Mouse (Mus musculus): ENCODE measurements around the gene Flnc. TPM values are rescaled to one million over a fixed set of nuclear protein-coding genes. Genes with fewer than 3 reads are reported as not detected.
A peak's percentile ranks its signal among the peaks of the same experiment; 100 is the strongest.

Gene Flnc
- polyA plus RNA-seq, 1 experiment from 2014 or later, result 10.1 TPM

GRCm38 (mm10) chr6:29431473-29431872, 1.6 kb upstream of the Flnc start:
- peak overlapping the region; percentile 48; the same call in 1 of the 2 replicates for H3K27ac ChIP-seq (ENCODE audit: low read depth)
- no peak overlapping the region for H3K4me3 ChIP-seq (ENCODE audit: low read depth, low read length)

GRCm38 (mm10) chr6:29432156-29432555, 900 bp upstream of the Flnc start:
- Histone ChIP-seq H3K27me3 (ENCODE audit: insufficient read depth, low read length) (peaks cover 20% of the 10 kb centered on the region), H3K36me3 (ENCODE audit: insufficient read depth) (no peaks in the 10 kb centered on the region), H3K27ac (ENCODE audit: low read depth) (no peak overlapping the region), H3K4me1 (ENCODE audit: insufficient read depth) (peaks cover 4% of the 10 kb centered on the region; the same call in 1 of the 2 replicates), H3K4me3 (ENCODE audit: low read depth, low read length) (no peak overlapping the region), H3K9ac (no peak overlapping the region), H3K9me3 (ENCODE audit: low read depth, low read length) (no peaks in the 10 kb centered on the region), H3K4me2 (no peak overlapping the region)
- WGBS, result 31% methylated on average over 3 of the region's 3 CpGs
- ATAC-seq (ENCODE audit: insufficient read depth) (no peak), DNase-seq (no peak)
- TF ChIP-seq CTCF (IDR thresholded peaks at IDR 0.05; ENCODE audit: low read depth), result no peak

More at GRCm38 (mm10) chr6:29431473-29431872, 1.6 kb upstream of the Flnc start:
- peak; percentile 9 for DNase-seq
- Histone ChIP-seq H3K36me3 (ENCODE audit: insufficient read depth) (no peaks in the 10 kb centered on the region), H3K4me2 (no peak overlapping the region), H3K27me3 (ENCODE audit: insufficient read depth, low read length) (peaks cover 20% of the 10 kb centered on the region), H3K9ac (no peak overlapping the region), H3K9me3 (ENCODE audit: low read depth, low read length) (no peaks in the 10 kb centered on the region), H3K4me1 (ENCODE audit: insufficient read depth) (peaks cover 4% of the 10 kb centered on the region; the same call in 1 of the 2 replicates)
- WGBS, result 19% methylated on average over 5 of the region's 5 CpGs
- no peak for TF ChIP-seq CTCF (IDR thresholded peaks at IDR 0.05; ENCODE audit: low read depth)
- ATAC-seq (ENCODE audit: insufficient read depth), result no peak

DNA sequence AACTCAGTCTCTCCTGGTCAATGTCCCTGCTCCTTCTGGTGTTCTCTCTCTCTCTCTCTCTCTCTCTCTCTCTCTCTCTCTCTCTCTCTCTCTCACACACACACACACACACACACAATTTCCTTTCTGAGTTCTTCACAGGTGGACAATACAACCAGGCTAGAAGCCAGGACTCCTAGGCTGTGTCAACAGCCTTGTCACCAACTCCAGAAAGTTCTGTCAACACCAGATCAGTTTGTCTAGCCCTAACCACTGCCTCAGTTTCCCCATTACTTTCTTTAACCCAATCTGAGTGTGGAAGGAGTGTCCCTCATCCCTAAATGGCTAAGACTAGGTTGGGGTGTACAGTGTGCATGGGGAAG, 399 bp upstream of the Flnc start:
- peaks cover 4% of the 10 kb centered on the region; the same call in 1 of the 2 replicates for H3K4me1 ChIP-seq (ENCODE audit: insufficient read depth)
- ATAC-seq (ENCODE audit: insufficient read depth) (no peak), DNase-seq (peak; percentile 23)
- peak overlapping the region; percentile 63 for H3K4me3 ChIP-seq (ENCODE audit: low read depth, low read length)
- no peaks in the 10 kb centered on the region for H3K36me3 ChIP-seq (ENCODE audit: insufficient read depth)
- no peaks in the 10 kb centered on the region for H3K9me3 ChIP-seq (ENCODE audit: low read depth, low read length)
- H3K9ac ChIP-seq, result peak overlapping the region; percentile 68
- no peak for TF ChIP-seq CTCF (IDR thresholded peaks at IDR 0.05; ENCODE audit: low read depth)
- H3K27ac ChIP-seq (ENCODE audit: low read depth), result peak overlapping the region; percentile 93; the same call in 1 of the 2 replicates
- H3K4me2 ChIP-seq, result peak overlapping the region; percentile 88
- H3K27me3 ChIP-seq (ENCODE audit: insufficient read depth, low read length), result peaks cover 20% of the 10 kb centered on the region

GRCm38 (mm10) chr6:29433804-29434795, 1.0 kb downstream of the Flnc start:
- peak overlapping the region; percentile 88 for H3K4me2 ChIP-seq
- TF ChIP-seq CTCF (IDR thresholded peaks at IDR 0.05; ENCODE audit: low read depth), result no peak
- peaks cover 20% of the 10 kb centered on the region for H3K27me3 ChIP-seq (ENCODE audit: insufficient read depth, low read length)
- H3K4me1 ChIP-seq (ENCODE audit: insufficient read depth), result peaks cover 4% of the 10 kb centered on the region; the same call in 1 of the 2 replicates
- H3K9me3 ChIP-seq (ENCODE audit: low read depth, low read length), result no peaks in the 10 kb centered on the region
- H3K27ac ChIP-seq (ENCODE audit: low read depth), result peak overlapping the region; percentile 93
- ATAC-seq (ENCODE audit: insufficient read depth), result no peak
- DNase-seq, result peak; percentile 64
- peaks cover 13% of the 10 kb centered on the region; the same call in 1 of the 2 replicates for H3K36me3 ChIP-seq (ENCODE audit: insufficient read depth)
- H3K4me3 ChIP-seq (ENCODE audit: low read depth, low read length), result peak overlapping the region; percentile 63
- H3K9ac ChIP-seq, result peak overlapping the region; percentile 68
- WGBS, result 3% methylated on average over 27 of the region's 27 CpGs

GRCm38 (mm10) chr6:29434911-29435691, 2.0 kb downstream of the Flnc start:
- H3K4me1 ChIP-seq (ENCODE audit: insufficient read depth), result peaks cover 4% of the 10 kb centered on the region; the same call in 1 of the 2 replicates
- no peak for TF ChIP-seq CTCF (IDR thresholded peaks at IDR 0.05; ENCODE audit: low read depth)
- peaks cover 23% of the 10 kb centered on the region; the same call in 1 of the 2 replicates for H3K36me3 ChIP-seq (ENCODE audit: insufficient read depth)
- ATAC-seq (ENCODE audit: insufficient read depth), result peak; percentile 78
- H3K4me3 ChIP-seq (ENCODE audit: low read depth, low read length), result peak overlapping the region; percentile 63
- peaks cover 20% of the 10 kb centered on the region for H3K27me3 ChIP-seq (ENCODE audit: insufficient read depth, low read length)
- peak overlapping the region; percentile 68 for H3K9ac ChIP-seq
- peak; percentile 83 for DNase-seq
- peak overlapping the region; percentile 88 for H3K4me2 ChIP-seq
- WGBS, result 3% methylated on average over 13 of the region's 13 CpGs
- no peaks in the 10 kb centered on the region for H3K9me3 ChIP-seq (ENCODE audit: low read depth, low read length)
- peak overlapping the region; percentile 93 for H3K27ac ChIP-seq (ENCODE audit: low read depth)

- DNase-seq (peak; percentile 72), ATAC-seq (ENCODE audit: insufficient read depth) (peak; percentile 64)
- no peaks in the 10 kb centered on the region for H3K9me3 ChIP-seq (ENCODE audit: low read depth, low read length)
- H3K36me3 ChIP-seq (ENCODE audit: insufficient read depth), result peaks cover 28% of the 10 kb centered on the region; the same call in 1 of the 2 replicates
- peak overlapping the region; percentile 88 for H3K4me2 ChIP-seq
- H3K4me3 ChIP-seq (ENCODE audit: low read depth, low read length), result peak overlapping the region; percentile 63
- no peak for TF ChIP-seq CTCF (IDR thresholded peaks at IDR 0.05; ENCODE audit: low read depth)
- WGBS, result 9% methylated on average over 6 of the region's 6 CpGs
- H3K27me3 ChIP-seq (ENCODE audit: insufficient read depth, low read length), result peaks cover 20% of the 10 kb centered on the region
- H3K4me1 ChIP-seq (ENCODE audit: insufficient read depth), result peaks cover 4% of the 10 kb centered on the region; the same call in 1 of the 2 replicates
- H3K9ac ChIP-seq, result peak overlapping the region; percentile 68
- peak overlapping the region; percentile 93 for H3K27ac ChIP-seq (ENCODE audit: low read depth)
Observed at GRCm38 (mm10) chr6:29435940-29436451, 2.9 kb downstream of the Flnc start.

All from lung, embryonic 14.5 days (tissue).